Mouse (Mus musculus): ENCODE data around the gene Npepps. TPM values are rescaled to one million over a fixed set of nuclear protein-coding genes. Genes with fewer than 3 reads are reported as not detected.

Npepps gene
- polyA plus RNA-seq, 1 experiment from 2014 or later = 87.4 TPM

DNA sequence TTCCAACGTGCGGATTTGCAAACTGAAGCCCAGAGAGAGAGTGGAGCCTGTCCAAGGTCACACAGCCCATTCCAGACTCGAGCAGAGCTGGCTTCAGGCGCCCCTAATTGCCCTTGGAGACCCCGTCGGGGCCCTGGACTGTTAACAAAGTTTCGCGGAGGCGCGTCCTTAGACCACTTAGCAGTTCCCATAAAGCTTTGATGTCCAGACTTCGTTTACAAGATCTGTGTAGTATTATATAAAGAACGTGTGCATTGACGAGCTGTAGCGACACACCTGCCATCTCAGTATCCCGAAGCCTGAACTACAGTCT is 91.8 kb downstream of the Npepps start:
- peak overlapping the region; percentile 96 for H3K4me3 ChIP-seq (ENCODE audit: low read length)
- no peak for ATAC-seq (replicated peaks; ENCODE audit: extremely low read depth, insufficient read depth, low FRiP score)
- peak overlapping the region; percentile 89 for H3K4me2 ChIP-seq (ENCODE audit: low read depth, low read length)
- no peaks in the 10 kb centered on the region for H3K9me3 ChIP-seq (replicated peaks; ENCODE audit: control insufficient read depth, low read length)
- peak overlapping the region; percentile 82 for H3K9ac ChIP-seq (ENCODE audit: low read length)
- no peaks in the 10 kb centered on the region for H3K27me3 ChIP-seq (ENCODE audit: control insufficient read depth, insufficient read depth, low read length)
- WGBS = 0% methylated on average over 15 of the region's 15 CpGs
- H3K27ac ChIP-seq (ENCODE audit: low read length) = peak overlapping the region; percentile 96
- H3K36me3 ChIP-seq (ENCODE audit: control insufficient read depth, insufficient read depth) = peaks cover 9% of the 10 kb centered on the region
- H3K4me1 ChIP-seq (ENCODE audit: control insufficient read depth, insufficient read depth, low read length) = peaks cover 25% of the 10 kb centered on the region

DNA sequence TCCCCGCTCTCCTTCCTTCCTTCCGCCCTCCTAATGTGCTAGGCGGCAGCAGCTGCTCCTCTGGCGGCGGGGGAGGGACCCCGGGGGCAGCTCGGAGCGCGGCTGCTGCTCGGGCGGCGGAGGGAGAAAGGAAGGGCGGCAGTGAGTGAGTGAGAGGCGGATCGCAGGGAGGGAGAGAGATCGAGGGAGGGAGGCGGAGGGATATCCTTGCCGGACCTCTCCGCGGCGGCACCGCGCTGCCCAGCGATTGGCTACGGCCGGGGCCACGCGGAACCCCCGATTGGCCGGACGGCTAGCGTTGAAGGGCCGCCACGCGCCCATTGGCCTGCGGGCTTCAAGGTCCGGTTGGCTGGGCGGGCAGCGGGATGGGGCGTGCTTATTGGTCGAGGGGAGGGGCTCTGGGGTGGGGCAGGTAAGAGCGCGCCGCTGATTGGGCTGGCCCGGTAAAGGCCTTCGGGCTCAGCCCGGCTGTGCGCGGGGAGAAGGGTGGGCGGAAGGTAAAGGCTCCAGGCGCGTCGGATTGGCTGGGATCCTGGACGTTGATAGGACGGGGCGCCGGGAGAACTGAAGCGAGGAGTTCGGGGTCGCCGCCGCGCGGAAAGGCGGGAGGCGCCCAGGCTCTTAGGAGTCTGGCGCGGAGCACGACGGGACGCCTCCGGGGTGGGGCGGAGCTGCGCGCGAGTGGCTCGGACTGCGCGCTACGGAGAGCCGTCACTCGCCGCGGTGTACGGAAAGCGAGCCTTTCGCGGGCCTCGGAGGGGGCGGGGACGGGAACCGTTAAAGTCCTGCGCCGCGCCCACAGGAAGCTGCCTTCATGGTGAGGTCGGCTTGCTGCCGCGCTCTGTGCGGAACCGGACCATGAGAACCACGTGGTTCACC is 92.4 kb downstream of the Npepps start, which contains the start of gene Kpnb1:
Kpnb1 (minus strand) TSS at position 118 of the 879 bp plus-strand sequence.
- peak within 1 kb of the TSS; percentile 97 for H3K9ac ChIP-seq (ENCODE audit: low read length)
- H3K9me3 ChIP-seq (replicated peaks; ENCODE audit: control insufficient read depth, low read length) = no peaks in the 10 kb centered on the region
- ATAC-seq (replicated peaks; ENCODE audit: extremely low read depth, insufficient read depth, low FRiP score) = peak; percentile 92
- WGBS = under 1% methylated on average over 99 of the region's 101 CpGs
- peak within 1 kb of the TSS; percentile 94 for H3K4me2 ChIP-seq (ENCODE audit: low read depth, low read length)
- peak within 1 kb of the TSS; percentile 99 for H3K27ac ChIP-seq (ENCODE audit: low read length)
- H3K4me3 ChIP-seq (ENCODE audit: low read length) = peak within 1 kb of the TSS; percentile 96
- H3K4me1 ChIP-seq (ENCODE audit: control insufficient read depth, insufficient read depth, low read length) = peaks cover 28% of the 10 kb centered on the region
- H3K36me3 ChIP-seq (ENCODE audit: control insufficient read depth, insufficient read depth) = peaks cover 15% of the 10 kb centered on the region
- H3K27me3 ChIP-seq (ENCODE audit: control insufficient read depth, insufficient read depth, low read length) = no peaks in the 10 kb centered on the region

GRCm38 (mm10) chr11:97186947-97187763 is 93.3 kb downstream of the Npepps start:
- peak; percentile 76 for ATAC-seq (replicated peaks; ENCODE audit: extremely low read depth, insufficient read depth, low FRiP score)
- peak overlapping the region; percentile 94 for H3K4me2 ChIP-seq (ENCODE audit: low read depth, low read length)
- under 1% methylated on average over 59 of the region's 74 CpGs for WGBS
- no peaks in the 10 kb centered on the region for H3K27me3 ChIP-seq (ENCODE audit: control insufficient read depth, insufficient read depth, low read length)
- no peaks in the 10 kb centered on the region for H3K9me3 ChIP-seq (replicated peaks; ENCODE audit: control insufficient read depth, low read length)
- peaks cover 31% of the 10 kb centered on the region for H3K4me1 ChIP-seq (ENCODE audit: control insufficient read depth, insufficient read depth, low read length)
- H3K4me3 ChIP-seq (ENCODE audit: low read length) = peak overlapping the region; percentile 96
- peaks cover 22% of the 10 kb centered on the region for H3K36me3 ChIP-seq (ENCODE audit: control insufficient read depth, insufficient read depth)
- H3K27ac ChIP-seq (ENCODE audit: low read length) = peak overlapping the region; percentile 99
- H3K9ac ChIP-seq (ENCODE audit: low read length) = peak overlapping the region; percentile 97

DNA sequence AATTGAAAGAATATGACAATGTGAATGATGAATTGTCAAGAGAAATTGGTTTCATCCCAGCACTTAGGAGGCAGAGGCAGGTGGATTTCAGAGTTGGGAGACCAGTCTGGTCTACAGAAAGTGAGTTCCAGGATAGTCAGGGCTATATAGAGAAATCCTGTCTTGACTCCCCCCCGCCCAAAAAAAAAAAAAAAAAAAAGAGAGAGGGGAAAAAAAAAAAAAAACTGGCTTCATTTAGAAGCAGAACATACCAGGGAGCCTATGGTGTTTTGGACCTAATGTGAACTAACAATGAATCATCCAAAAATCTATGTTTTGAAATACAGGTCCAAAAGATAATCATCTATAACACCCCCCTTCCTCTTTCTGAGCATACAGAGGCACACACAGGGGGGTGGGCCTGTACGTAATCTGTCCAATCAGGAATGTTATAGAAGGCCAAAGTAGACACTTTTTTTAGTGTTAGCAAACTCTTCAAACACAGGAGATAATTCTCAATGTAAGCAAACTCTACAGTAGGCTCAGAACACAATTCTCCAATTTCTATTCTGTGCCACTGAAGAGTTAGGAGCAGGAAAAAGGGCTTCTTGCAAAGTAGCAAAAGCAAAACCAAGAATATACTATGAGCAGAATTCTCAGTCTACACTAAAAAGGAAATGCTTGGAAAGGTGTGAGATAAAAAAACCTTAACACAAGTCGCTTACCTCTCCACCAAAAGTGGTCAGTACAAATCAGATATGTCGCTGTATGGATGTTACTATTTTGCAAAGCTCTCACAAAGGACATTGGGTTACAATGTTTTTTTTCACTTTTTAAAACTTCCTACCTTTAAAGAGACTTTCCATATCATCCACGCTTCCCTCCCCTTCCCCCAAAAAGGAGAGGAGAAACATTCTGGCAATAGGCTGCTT is 94.5 kb downstream of the Npepps start:
- Histone ChIP-seq H3K4me2 (ENCODE audit: low read depth, low read length) (peak overlapping the region; percentile 94), H3K27me3 (ENCODE audit: control insufficient read depth, insufficient read depth, low read length) (no peaks in the 10 kb centered on the region), H3K9ac (ENCODE audit: low read length) (peak overlapping the region; percentile 78), H3K4me1 (ENCODE audit: control insufficient read depth, insufficient read depth, low read length) (peaks cover 31% of the 10 kb centered on the region), H3K9me3 (replicated peaks; ENCODE audit: control insufficient read depth, low read length) (no peaks in the 10 kb centered on the region), H3K27ac (ENCODE audit: low read length) (no peak overlapping the region), H3K36me3 (ENCODE audit: control insufficient read depth, insufficient read depth) (peaks cover 33% of the 10 kb centered on the region), H3K4me3 (ENCODE audit: low read length) (peak overlapping the region; percentile 96)
- no peak for ATAC-seq (replicated peaks; ENCODE audit: extremely low read depth, insufficient read depth, low FRiP score)
- WGBS = 50% methylated on average over 5 of the region's 5 CpGs

DNA sequence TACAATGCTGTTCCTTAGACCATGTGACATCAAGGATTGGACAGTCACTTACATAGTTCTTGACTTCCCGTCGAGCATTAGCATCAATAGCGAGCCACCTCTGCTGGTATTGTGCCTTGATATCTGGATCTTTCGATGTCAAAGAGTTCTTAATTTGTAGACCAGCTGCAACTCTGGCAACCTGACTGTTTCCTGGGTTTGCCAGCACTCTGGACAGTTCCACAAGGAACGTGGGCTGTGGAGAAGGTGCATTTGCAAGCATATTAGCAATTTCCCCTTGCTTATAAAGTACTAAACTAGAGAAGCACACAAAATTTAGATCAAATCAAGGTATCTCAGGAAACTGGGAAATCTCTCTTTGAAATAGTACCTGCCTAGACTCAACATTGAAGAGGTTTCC is 95.6 kb downstream of the Npepps start:
- Histone ChIP-seq H3K27ac (ENCODE audit: low read length) (no peak overlapping the region), H3K36me3 (ENCODE audit: control insufficient read depth, insufficient read depth) (peaks cover 44% of the 10 kb centered on the region), H3K27me3 (ENCODE audit: control insufficient read depth, insufficient read depth, low read length) (no peaks in the 10 kb centered on the region), H3K9me3 (replicated peaks; ENCODE audit: control insufficient read depth, low read length) (no peaks in the 10 kb centered on the region), H3K4me2 (ENCODE audit: low read depth, low read length) (no peak overlapping the region), H3K4me1 (ENCODE audit: control insufficient read depth, insufficient read depth, low read length) (peaks cover 31% of the 10 kb centered on the region), H3K9ac (ENCODE audit: low read length) (no peak overlapping the region), H3K4me3 (ENCODE audit: low read length) (no peak overlapping the region)
- ATAC-seq (replicated peaks; ENCODE audit: extremely low read depth, insufficient read depth, low FRiP score) = no peak
- 64% methylated on average over 5 of the region's 5 CpGs for WGBS

GRCm38 (mm10) chr11:97182446-97182845 is 98.0 kb downstream of the Npepps start:
- ATAC-seq (replicated peaks; ENCODE audit: extremely low read depth, insufficient read depth, low FRiP score) = no peak
- no peaks in the 10 kb centered on the region for H3K27me3 ChIP-seq (ENCODE audit: control insufficient read depth, insufficient read depth, low read length)
- H3K4me3 ChIP-seq (ENCODE audit: low read length) = no peak overlapping the region
- H3K27ac ChIP-seq (ENCODE audit: low read length) = no peak overlapping the region
- 90% methylated on average over 3 of the region's 3 CpGs for WGBS
- no peaks in the 10 kb centered on the region for H3K9me3 ChIP-seq (replicated peaks; ENCODE audit: control insufficient read depth, low read length)
- peaks cover 64% of the 10 kb centered on the region for H3K36me3 ChIP-seq (ENCODE audit: control insufficient read depth, insufficient read depth)
- H3K4me2 ChIP-seq (ENCODE audit: low read depth, low read length) = no peak overlapping the region
- H3K9ac ChIP-seq (ENCODE audit: low read length) = no peak overlapping the region
- peaks cover 23% of the 10 kb centered on the region for H3K4me1 ChIP-seq (ENCODE audit: control insufficient read depth, insufficient read depth, low read length)

GRCm38 (mm10) chr11:97181061-97181460 is 99.4 kb downstream of the Npepps start:
- H3K36me3 ChIP-seq (ENCODE audit: control insufficient read depth, insufficient read depth) = peaks cover 74% of the 10 kb centered on the region
- H3K9me3 ChIP-seq (replicated peaks; ENCODE audit: control insufficient read depth, low read length) = no peaks in the 10 kb centered on the region
- 82% methylated on average over 5 of the region's 5 CpGs for WGBS
- no peak overlapping the region for H3K4me3 ChIP-seq (ENCODE audit: low read length)
- peaks cover 17% of the 10 kb centered on the region for H3K4me1 ChIP-seq (ENCODE audit: control insufficient read depth, insufficient read depth, low read length)
- no peak for ATAC-seq (replicated peaks; ENCODE audit: extremely low read depth, insufficient read depth, low FRiP score)
- H3K27me3 ChIP-seq (ENCODE audit: control insufficient read depth, insufficient read depth, low read length) = no peaks in the 10 kb centered on the region
- H3K9ac ChIP-seq (ENCODE audit: low read length) = no peak overlapping the region
- no peak overlapping the region for H3K27ac ChIP-seq (ENCODE audit: low read length)
- no peak overlapping the region for H3K4me2 ChIP-seq (ENCODE audit: low read depth, low read length)

DNA sequence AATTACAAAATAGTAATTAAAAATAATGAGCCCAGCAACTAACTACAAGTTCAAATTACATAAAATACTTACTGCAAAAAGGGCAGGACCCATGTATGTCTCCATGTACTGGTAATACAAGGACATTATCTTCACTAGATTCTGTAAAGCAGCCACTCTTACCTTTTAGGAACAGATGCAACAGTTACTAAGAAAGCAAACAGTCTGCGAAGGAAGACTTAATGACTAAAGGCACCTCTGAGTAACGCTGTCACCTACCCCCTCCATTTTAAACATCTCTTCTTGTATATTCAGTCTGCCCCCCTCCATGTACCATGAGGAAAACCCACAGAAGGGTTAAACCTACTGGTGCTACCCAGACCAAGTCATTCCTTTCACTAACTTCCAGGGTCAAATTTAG is 102.2 kb downstream of the Npepps start:
- Histone ChIP-seq H3K36me3 (ENCODE audit: control insufficient read depth, insufficient read depth) (peaks cover 83% of the 10 kb centered on the region), H3K4me1 (ENCODE audit: control insufficient read depth, insufficient read depth, low read length) (peaks cover 5% of the 10 kb centered on the region; the same call in 1 of the 2 replicates), H3K9ac (ENCODE audit: low read length) (no peak overlapping the region), H3K4me2 (ENCODE audit: low read depth, low read length) (no peak overlapping the region), H3K27me3 (ENCODE audit: control insufficient read depth, insufficient read depth, low read length) (no peaks in the 10 kb centered on the region), H3K27ac (ENCODE audit: low read length) (no peak overlapping the region), H3K4me3 (ENCODE audit: low read length) (no peak overlapping the region), H3K9me3 (replicated peaks; ENCODE audit: control insufficient read depth, low read length) (no peaks in the 10 kb centered on the region)
- 94% methylated on average over 2 of the region's 2 CpGs for WGBS
- no peak for ATAC-seq (replicated peaks; ENCODE audit: extremely low read depth, insufficient read depth, low FRiP score)
